Mouse (Mus musculus): Measurements from ENCODE around the gene I830077J02Rik. TPM values are rescaled to one million over a fixed set of nuclear protein-coding genes. Genes with fewer than 3 reads are reported as not detected.

Gene I830077J02Rik
- polyA plus RNA-seq, 1 experiment from 2014 or later: 0.55 TPM

DNA sequence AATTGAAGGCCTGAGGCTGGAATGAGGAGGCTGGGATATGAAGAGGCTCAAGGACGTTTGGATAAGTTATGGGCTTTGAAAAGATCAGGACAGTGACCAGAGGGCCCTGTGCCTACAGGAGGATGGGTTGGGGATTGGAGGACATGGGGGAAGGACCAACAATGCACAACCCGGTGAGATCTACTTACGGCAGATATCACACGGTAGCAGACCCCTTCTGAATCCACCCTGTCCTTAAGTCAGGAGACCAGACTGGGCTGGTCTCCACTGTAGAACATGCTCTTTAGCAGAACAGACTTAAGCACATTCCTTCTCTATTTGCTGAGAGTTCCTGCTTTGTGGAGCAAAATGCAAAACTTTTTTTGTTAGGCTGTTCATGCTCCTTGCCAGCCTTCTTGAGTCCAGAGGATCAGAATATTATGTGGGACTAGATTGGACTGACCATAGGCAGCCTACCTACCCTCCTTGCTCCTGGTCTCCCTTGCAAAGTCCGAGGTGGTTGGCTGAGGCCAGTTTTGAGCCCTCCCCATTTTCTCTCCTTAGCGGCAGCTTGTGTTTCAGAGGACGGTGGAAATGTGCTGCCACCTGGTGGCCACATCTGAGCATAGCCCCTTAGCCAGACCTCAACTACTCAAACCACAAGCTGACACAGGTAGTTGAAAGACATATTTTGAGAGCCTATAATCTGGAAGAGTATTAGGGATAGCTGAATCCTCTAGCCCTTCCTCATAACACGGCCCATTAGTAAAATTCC, 32.9 kb downstream of the I830077J02Rik start:
- Histone ChIP-seq H3K4me2 (replicated peaks) (0 out of 2 replicates have a peak overlapping the region, but pooled peaks have one; percentile 9), H3K36me3 (no peaks in the 10 kb centered on the region), H3K27ac (no peak overlapping the region), H3K27me3 (no peaks in the 10 kb centered on the region), H3K4me3 (no peak overlapping the region), H3K9ac (no peak overlapping the region), H3K9me3 (no peaks in the 10 kb centered on the region), H3K4me1 (peaks cover 14% of the 10 kb centered on the region)
- ATAC-seq (ENCODE audit: low FRiP score, low read depth): peak; percentile 69
- WGBS: 41% methylated on average over 8 of the region's 8 CpGs

DNA sequence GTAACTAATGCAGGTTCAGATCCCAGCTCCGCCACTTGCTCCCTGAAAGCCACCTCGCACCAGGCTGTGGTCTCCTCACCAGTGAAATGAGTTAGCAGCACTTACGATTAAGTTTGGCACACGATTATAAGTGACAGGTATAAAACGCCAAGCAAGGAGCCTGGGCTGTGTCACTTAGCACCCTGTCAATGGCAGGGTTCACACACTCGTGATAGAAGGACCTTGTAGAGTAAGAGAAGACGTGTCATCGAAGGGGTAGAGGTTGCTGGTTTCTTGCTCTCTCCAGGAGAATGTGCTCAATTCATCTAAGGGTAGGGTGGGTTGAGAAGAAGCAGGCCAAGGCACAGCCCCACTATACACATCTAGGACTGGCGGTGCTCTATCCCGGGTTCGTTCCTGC, 33.6 kb downstream of the I830077J02Rik start:
- Histone ChIP-seq H3K9me3 (no peaks in the 10 kb centered on the region), H3K4me2 (replicated peaks) (no peak overlapping the region), H3K4me3 (no peak overlapping the region), H3K4me1 (peaks cover 21% of the 10 kb centered on the region), H3K27ac (no peak overlapping the region), H3K9ac (no peak overlapping the region), H3K27me3 (no peaks in the 10 kb centered on the region), H3K36me3 (no peaks in the 10 kb centered on the region)
- ATAC-seq (ENCODE audit: low FRiP score, low read depth): no peak
- 80% methylated on average over 11 of the region's 11 CpGs for WGBS

DNA sequence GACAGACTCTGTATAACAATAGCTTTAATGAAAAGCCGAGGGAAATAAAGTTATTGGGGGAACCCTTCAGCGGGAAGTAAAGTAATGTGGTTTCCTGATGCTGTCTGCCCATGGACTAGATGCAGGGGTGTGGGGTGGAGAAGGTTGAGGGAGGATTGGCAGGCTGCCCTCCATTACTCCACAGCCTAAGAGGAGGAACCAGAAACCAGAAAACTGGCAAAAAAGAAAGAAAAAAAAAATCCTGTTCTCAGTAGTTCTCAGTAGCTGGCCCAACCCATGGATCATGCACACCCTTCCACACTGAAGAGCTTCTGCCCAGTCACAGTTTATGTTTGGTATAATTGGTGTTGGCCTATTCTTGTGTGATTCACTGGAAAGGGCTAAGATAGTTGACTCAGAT, 34.1 kb downstream of the I830077J02Rik start:
- H3K9me3 ChIP-seq: no peaks in the 10 kb centered on the region
- WGBS: 60% methylated on average over 2 of the region's 2 CpGs
- H3K27me3 ChIP-seq: no peaks in the 10 kb centered on the region
- H3K27ac ChIP-seq: no peak overlapping the region
- H3K4me3 ChIP-seq: no peak overlapping the region
- no peaks in the 10 kb centered on the region for H3K36me3 ChIP-seq
- no peak for ATAC-seq (ENCODE audit: low FRiP score, low read depth)
- peaks cover 27% of the 10 kb centered on the region for H3K4me1 ChIP-seq
- H3K9ac ChIP-seq: no peak overlapping the region
- H3K4me2 ChIP-seq (replicated peaks): no peak overlapping the region

DNA sequence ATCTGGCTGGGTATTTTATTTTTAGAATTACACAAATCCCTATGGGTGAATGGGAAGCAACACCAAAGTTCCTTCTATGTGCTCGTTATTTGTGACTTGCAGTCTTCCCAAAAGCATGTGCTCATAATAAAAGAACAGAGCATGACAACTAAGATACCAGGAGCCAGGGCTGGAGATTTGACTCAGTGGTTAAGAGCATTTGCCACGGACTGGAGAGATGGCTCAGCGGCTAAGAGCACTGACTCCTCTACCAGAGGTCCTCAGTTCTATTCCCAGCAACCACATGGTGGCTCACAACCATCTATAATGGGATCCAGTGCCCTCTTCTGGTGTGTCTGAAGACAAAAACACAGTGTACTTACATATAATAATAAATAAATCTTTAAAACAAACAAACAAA, 35.7 kb downstream of the I830077J02Rik start:
- Histone ChIP-seq H3K9ac (no peak overlapping the region), H3K4me1 (peaks cover 39% of the 10 kb centered on the region), H3K4me3 (no peak overlapping the region), H3K27ac (no peak overlapping the region), H3K36me3 (no peaks in the 10 kb centered on the region), H3K4me2 (replicated peaks) (no peak overlapping the region), H3K27me3 (no peaks in the 10 kb centered on the region), H3K9me3 (no peaks in the 10 kb centered on the region)
- no peak for ATAC-seq (ENCODE audit: low FRiP score, low read depth)
- 80% methylated on average over 3 of the region's 3 CpGs for WGBS

DNA sequence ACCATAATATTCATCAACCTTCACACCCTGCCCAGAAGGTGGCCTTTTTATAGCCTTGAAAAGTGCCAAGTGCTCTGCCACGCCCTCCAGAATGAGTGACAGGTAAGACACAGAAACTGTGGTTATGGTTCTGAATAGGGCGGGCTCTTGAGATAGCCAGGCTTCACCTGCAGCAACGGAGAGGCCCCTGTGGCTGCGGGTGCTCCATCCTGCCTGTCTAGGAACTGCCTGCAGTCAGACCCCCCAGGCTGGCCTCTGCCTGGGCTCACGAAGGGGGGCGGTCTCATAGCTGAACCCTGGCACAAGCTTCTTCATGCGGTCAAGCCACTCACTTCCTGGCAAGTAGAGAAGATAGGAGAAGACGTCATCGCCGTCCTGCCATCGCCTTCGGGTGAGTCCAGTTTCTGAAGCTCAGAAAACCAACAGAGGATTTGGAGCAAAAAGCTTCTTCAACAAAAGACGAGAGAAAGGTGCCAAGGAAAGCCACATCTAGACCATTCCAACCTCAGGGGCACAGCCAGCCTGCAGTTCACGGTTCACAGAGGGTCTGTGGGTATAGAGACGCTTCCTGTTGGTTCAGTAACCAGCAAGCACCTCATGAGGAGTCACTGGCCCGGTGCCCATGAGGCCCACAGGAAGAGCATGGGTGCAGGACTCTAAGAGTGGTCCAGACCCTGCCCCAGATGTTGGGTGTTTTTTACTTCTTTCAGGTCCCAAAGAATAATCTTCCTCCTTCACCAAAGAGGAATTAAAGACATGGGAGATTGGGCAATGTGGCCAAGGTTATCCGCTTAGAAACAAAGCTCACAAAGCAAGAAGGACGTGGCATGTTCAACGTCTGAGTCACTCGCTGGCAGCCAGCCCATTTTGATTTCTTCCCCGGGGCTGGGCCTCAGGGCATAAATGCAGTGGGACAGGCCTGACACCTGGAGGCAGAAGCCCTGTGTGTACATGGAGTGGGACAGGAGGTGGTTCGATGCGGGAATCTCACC, 37.6 kb downstream of the I830077J02Rik start:
- whole genome bisulfite sequencing: 70% methylated on average over 23 of the region's 23 CpGs
- no peaks in the 10 kb centered on the region for H3K9me3 ChIP-seq
- 0 out of 2 replicates have a peak, but pooled peaks have one; percentile 34 for ATAC-seq (ENCODE audit: low FRiP score, low read depth)
- no peak overlapping the region for H3K4me3 ChIP-seq
- H3K4me2 ChIP-seq (replicated peaks): no peak overlapping the region
- H3K36me3 ChIP-seq: no peaks in the 10 kb centered on the region
- H3K9ac ChIP-seq: no peak overlapping the region
- H3K27me3 ChIP-seq: no peaks in the 10 kb centered on the region
- no peak overlapping the region; the same call in 1 of the 2 replicates for H3K27ac ChIP-seq
- H3K4me1 ChIP-seq: peaks cover 39% of the 10 kb centered on the region

DNA sequence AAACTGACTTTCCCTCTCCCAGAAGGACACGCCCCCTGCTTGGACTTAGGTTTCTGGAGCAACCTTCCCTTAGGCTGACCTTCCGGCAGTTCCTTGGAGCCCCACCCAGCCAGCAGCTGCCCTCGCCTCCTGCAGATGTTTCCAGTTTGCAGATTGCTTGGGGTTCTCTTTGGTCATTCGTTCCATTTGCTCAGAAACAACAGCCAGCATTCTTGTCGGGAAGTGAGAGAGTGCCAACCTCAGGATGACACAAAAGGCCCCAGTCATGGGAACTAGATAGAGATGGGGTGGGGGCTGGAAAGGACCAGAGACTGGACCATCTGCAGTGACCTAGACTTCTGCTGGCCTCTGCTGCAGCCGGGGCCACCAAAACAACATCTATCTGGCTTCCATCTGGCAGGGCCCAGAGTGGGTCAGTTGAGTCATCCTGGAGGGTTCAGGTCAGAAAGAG, 38.5 kb downstream of the I830077J02Rik start:
- ATAC-seq (ENCODE audit: low FRiP score, low read depth): no peak
- H3K36me3 ChIP-seq: no peaks in the 10 kb centered on the region
- H3K9me3 ChIP-seq: no peaks in the 10 kb centered on the region
- no peaks in the 10 kb centered on the region for H3K27me3 ChIP-seq
- H3K4me3 ChIP-seq: no peak overlapping the region
- no peak overlapping the region for H3K4me2 ChIP-seq (replicated peaks)
- 21% methylated on average over 6 of the region's 6 CpGs for WGBS
- no peak overlapping the region for H3K9ac ChIP-seq
- peaks cover 33% of the 10 kb centered on the region for H3K4me1 ChIP-seq
- H3K27ac ChIP-seq: peak overlapping the region; percentile 45; the same call in 1 of the 2 replicates

DNA sequence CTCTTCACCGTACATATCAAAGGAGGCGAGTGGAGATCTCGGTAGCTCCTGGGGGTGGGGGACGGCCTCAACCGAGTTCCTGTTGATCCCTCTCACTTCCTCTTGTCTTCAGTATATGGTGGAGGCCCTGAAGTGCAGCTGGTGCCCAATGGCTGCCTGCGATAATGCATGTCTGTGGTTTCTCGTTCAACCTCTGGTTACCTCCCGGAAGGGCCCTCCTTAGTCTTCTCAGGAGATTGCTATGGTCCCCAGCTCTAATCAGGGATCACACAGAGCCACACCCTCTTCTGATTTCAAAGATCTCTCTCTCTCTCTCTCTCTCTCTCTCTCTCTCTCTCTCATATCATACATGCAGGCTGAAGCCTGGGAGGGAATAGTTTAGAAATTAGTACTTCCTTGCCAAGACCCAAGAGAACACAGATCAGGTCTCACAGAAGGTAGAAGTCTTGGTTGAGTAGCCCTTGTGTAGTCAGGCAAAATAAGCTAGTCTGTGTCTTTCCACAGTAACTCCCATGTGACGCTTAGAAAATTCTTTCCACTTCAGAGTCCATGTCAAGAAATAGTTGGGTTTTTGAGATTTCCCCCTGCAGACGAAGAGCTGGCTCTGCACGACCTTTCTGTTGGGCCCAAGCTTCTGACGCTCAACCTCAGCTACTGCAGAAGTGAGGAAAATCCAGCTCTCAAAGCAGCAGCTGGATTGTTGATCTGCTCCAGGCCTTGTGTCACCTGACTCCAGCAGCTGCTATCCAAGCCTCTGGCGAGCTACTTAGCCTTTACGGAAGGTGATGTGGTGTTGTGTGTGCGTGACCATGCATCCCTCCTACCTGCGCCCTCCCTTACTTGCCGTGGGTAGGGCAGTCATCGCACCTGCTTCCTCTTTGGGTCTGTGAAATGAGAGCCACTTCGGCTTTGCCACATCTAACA, 39.6 kb downstream of the I830077J02Rik start:
- peak overlapping the region; percentile 23; the same call in 1 of the 2 replicates for H3K27ac ChIP-seq
- ATAC-seq (ENCODE audit: low FRiP score, low read depth): no peak
- no peak overlapping the region for H3K4me3 ChIP-seq
- H3K4me1 ChIP-seq: peaks cover 33% of the 10 kb centered on the region
- no peak overlapping the region for H3K4me2 ChIP-seq (replicated peaks)
- no peaks in the 10 kb centered on the region for H3K27me3 ChIP-seq
- no peaks in the 10 kb centered on the region for H3K36me3 ChIP-seq
- H3K9ac ChIP-seq: no peak overlapping the region
- 70% methylated on average over 19 of the region's 19 CpGs for WGBS
- H3K9me3 ChIP-seq: no peaks in the 10 kb centered on the region

DNA sequence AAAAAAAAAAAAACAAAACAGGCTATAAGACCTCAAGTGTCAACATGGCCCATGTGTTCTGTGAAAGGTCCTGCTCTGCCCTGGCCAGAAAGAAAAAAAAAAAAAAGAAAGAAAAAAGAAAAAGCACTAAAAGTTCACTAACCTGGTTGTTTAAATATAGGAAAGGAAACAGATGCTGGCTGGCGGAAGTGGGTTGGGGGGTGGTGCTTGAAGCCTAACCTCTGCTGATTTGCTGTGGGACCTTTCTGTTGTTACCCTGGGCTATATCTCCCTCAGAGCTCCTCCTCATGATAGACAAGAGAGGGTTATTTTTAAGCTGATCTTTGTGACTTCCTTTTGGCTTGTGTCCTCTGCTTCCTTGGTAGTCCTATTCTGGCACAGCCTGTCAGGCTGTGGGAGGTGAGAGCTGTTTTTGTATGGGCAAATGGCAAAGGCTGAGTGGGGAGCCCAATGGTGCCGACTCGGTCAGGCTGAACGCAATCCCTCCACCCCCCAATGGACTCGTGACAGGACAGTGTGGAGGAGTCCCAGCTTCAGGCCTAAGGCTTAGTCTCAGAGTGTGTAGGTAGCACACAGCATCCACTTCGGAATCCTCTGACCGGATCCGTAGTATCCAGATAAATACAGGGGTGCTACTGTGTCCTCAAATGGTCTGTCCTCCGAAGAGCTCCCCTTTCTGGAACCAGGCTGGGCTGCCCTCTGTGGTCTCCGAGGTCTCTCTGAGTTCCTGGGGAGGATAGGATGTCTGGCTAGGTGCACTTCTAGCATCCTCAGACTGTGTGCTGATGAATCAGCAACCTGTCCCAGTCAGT, 40.5 kb downstream of the I830077J02Rik start:
- Histone ChIP-seq H3K27ac (no peak overlapping the region), H3K4me1 (peaks cover 33% of the 10 kb centered on the region), H3K36me3 (no peaks in the 10 kb centered on the region), H3K9ac (no peak overlapping the region), H3K4me2 (replicated peaks) (no peak overlapping the region), H3K4me3 (no peak overlapping the region), H3K27me3 (no peaks in the 10 kb centered on the region), H3K9me3 (no peaks in the 10 kb centered on the region)
- ATAC-seq (ENCODE audit: low FRiP score, low read depth): no peak
- 76% methylated on average over 10 of the region's 10 CpGs for WGBS

DNA sequence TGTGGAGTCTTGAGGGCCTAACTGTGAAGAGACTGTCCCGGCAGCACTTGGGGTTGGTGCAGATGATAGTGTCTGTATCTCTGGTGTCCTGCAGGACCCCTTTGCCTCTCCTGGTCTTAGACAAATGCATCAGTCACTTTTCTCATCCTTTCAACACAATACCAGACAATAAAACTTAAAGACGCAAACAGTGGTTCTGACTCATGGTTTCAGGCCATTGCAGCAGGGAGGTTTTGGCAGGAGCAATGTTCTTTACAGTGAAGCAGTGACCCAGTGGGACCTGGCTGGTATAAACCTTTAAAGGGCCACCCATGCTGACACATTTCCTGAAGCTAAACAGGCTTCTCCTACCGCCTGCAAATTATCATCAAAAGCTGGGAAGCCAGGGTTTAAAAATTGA, 41.3 kb downstream of the I830077J02Rik start:
- Histone ChIP-seq H3K27ac (no peak overlapping the region), H3K9me3 (no peaks in the 10 kb centered on the region), H3K4me2 (replicated peaks) (no peak overlapping the region), H3K27me3 (no peaks in the 10 kb centered on the region), H3K4me1 (peaks cover 33% of the 10 kb centered on the region), H3K36me3 (no peaks in the 10 kb centered on the region), H3K9ac (no peak overlapping the region), H3K4me3 (no peak overlapping the region)
- no peak for ATAC-seq (ENCODE audit: low FRiP score, low read depth)
- 53% methylated on average over 3 of the region's 3 CpGs for WGBS

DNA sequence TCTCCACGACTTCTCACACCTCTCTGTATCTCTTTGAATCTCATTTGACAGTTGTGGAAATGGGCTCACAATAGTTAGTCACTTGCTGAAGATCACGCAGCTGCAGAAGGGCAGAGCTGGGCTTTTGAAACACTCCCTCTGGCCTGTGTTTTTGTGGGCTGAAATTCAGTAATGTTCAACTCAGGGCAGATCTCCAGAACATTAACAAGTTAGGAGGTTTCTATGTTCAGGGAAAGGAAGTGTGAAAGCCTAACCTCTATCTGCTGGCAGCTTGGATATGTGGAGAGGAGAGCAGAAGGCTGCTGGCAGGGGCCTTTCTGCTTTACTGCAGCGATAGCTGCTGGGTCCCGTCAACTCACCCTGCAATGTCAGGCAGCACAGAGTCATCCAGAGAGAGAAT, 42.2 kb downstream of the I830077J02Rik start:
- peaks cover 31% of the 10 kb centered on the region for H3K4me1 ChIP-seq
- H3K9me3 ChIP-seq: no peaks in the 10 kb centered on the region
- ATAC-seq (ENCODE audit: low FRiP score, low read depth): no peak
- no peak overlapping the region for H3K4me3 ChIP-seq
- WGBS: 71% methylated on average over 4 of the region's 4 CpGs
- no peak overlapping the region for H3K4me2 ChIP-seq (replicated peaks)
- no peak overlapping the region for H3K9ac ChIP-seq
- no peak overlapping the region for H3K27ac ChIP-seq
- H3K27me3 ChIP-seq: no peaks in the 10 kb centered on the region
- no peaks in the 10 kb centered on the region for H3K36me3 ChIP-seq

DNA sequence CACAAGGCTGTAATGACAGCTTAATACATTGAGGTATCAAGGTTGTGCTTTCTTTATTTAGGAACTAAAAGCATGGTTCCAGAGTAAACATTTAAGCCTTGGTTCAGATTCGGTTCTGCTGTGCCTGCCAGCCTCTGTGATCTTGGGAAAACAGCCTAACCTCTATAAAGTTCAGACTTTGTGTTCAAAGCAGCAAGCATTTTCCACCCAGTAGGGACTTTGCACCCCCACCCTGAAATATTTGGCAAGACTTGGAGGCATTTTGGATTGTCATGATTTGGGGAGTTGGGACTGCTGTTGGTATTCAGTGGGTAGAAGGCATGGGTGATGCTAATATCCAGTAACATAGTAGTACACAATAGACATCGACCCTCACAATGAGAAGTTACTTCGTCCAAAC, 43.5 kb downstream of the I830077J02Rik start:
- H3K9me3 ChIP-seq: no peaks in the 10 kb centered on the region
- 83% methylated on average over 3 of the region's 3 CpGs for WGBS
- no peak overlapping the region for H3K4me2 ChIP-seq (replicated peaks)
- no peak overlapping the region for H3K9ac ChIP-seq
- no peaks in the 10 kb centered on the region for H3K36me3 ChIP-seq
- H3K27ac ChIP-seq: no peak overlapping the region
- ATAC-seq (ENCODE audit: low FRiP score, low read depth): no peak
- H3K4me1 ChIP-seq: peaks cover 18% of the 10 kb centered on the region
- H3K4me3 ChIP-seq: no peak overlapping the region
- no peaks in the 10 kb centered on the region for H3K27me3 ChIP-seq

All from limb, embryonic 13.5 days (tissue).